Mouse (Mus musculus) embryonic fibroblast, embryonic 13.5 days (primary cell): ENCODE measurements at regions not wholly inside any gene's neighbourhood (a gene's known extent, or its start where the extent isn't known, plus 50 kb on each side); places are given as distances from the start of the nearest gene placed in this dataset.

Experiments
- CTCF ChIP-seq: IDR thresholded peaks from 2 replicates; pipeline ENCODE4 v1.5.1; 2011; ENCODE audit warnings: mild to moderate bottlenecking, control low read depth, low read length, moderate library complexity, borderline replicate concordance; ENCODE audit not compliant: insufficient read depth
- POLR2A ChIP-seq: IDR thresholded peaks from 2 replicates; pipeline ENCODE4 v1.6.1; 2011; ENCODE audit warnings: low read depth, mild to moderate bottlenecking, control low read depth, low read length, moderate library complexity

- no peak for TF ChIP-seq CTCF
- TF ChIP-seq POLR2A: no peak
These were observed 128.2 kb upstream of the Cp start for GRCm38 (mm10) chr3:19828518-19829246.
